22 mouse cellular contexts compared by ENCODE assay signal in genomic region chr8:77011985-77012384, GRCm38 (mm10).
A peak's percentile ranks its signal among the peaks of the same experiment; 100 is the strongest.
DNase-seq lines count a peak whose midpoint lies in the region; ATAC-seq and TF ChIP-seq lines count a peak whose summit lies in the region.
"Had no signal": no experiment of that assay in that cellular context is flagged by ENCODE, and none has a peak within 500 bp of the region (broad histone marks: within the 10 kb centered on the region; RNA-seq: fewer than 3 reads in every experiment).

No protein-coding gene starts in this region.

- H3K27ac ChIP-seq in forebrain, embryonic 14.5 days (ENCODE audit: low read depth, low read length): no peak overlapping the region
- no peak overlapping the region for H3K27ac ChIP-seq in forebrain, postnatal 0 days (ENCODE audit: low read depth, low read length)
- no peak overlapping the region for H3K27ac ChIP-seq in midbrain, embryonic 15.5 days
- no peak overlapping the region for H3K27ac ChIP-seq in midbrain, embryonic 13.5 days
- H3K27ac ChIP-seq: embryonic facial prominence, embryonic 15.5 days; forebrain, embryonic 12.5 days; heart, adult 2 months; hindbrain, embryonic 15.5 days had no signal

- ATAC-seq in forebrain, embryonic 14.5 days: peak; percentile 40; the same call in 1 of the 2 replicates
- ATAC-seq in forebrain, postnatal 0 days: no peak
- ATAC-seq in midbrain, embryonic 15.5 days (replicated peaks): peak; percentile 74
- ATAC-seq in midbrain, embryonic 13.5 days: no peak
- ATAC-seq: inflammation-experienced regulatory T-cells, adult 6 months; intestine, postnatal 0 days had no signal

- H3K27me3 ChIP-seq in forebrain, embryonic 14.5 days (replicated peaks; ENCODE audit: control insufficient read depth, insufficient read depth, low read length): no peaks in the 10 kb centered on the region
- H3K27me3 ChIP-seq in forebrain, postnatal 0 days (ENCODE audit: insufficient read depth, low read length): no peaks in the 10 kb centered on the region
- H3K27me3 ChIP-seq in midbrain, embryonic 15.5 days (replicated peaks): no peaks in the 10 kb centered on the region
- no peaks in the 10 kb centered on the region for H3K27me3 ChIP-seq in midbrain, embryonic 13.5 days
- H3K27me3 ChIP-seq: CH12.LX; embryonic facial prominence, embryonic 15.5 days; forebrain, embryonic 12.5 days; heart, embryonic 12.5 days; hindbrain, embryonic 15.5 days had no signal

- TF ChIP-seq POLR2A in brain, embryonic 14.5 days (IDR thresholded peaks at IDR 0.05; ENCODE audit: borderline replicate concordance, extremely low read depth, insufficient read depth, insufficient read length, poor library complexity, severe bottlenecking): no peak

- WGBS in forebrain, embryonic 14.5 days: 32% methylated on average over 3 of the region's 3 CpGs
- WGBS in forebrain, postnatal 0 days: 38% methylated on average over 3 of the region's 3 CpGs
- 39% methylated on average over 3 of the region's 3 CpGs for WGBS in midbrain, embryonic 15.5 days
- WGBS in midbrain, embryonic 13.5 days: 51% methylated on average over 3 of the region's 3 CpGs

- no peak overlapping the region for H3K9ac ChIP-seq in forebrain, embryonic 14.5 days (ENCODE audit: low read length)
- no peak overlapping the region for H3K9ac ChIP-seq in forebrain, postnatal 0 days
- no peak overlapping the region for H3K9ac ChIP-seq in midbrain, embryonic 15.5 days
- no peak overlapping the region for H3K9ac ChIP-seq in midbrain, embryonic 13.5 days (replicated peaks)
- H3K9ac ChIP-seq: embryonic facial prominence, embryonic 15.5 days; forebrain, embryonic 12.5 days; heart, embryonic 12.5 days; hindbrain, embryonic 15.5 days had no signal

- no peaks in the 10 kb centered on the region for H3K4me1 ChIP-seq in forebrain, embryonic 14.5 days (ENCODE audit: control insufficient read depth, insufficient read depth, low read length)
- H3K4me1 ChIP-seq in forebrain, postnatal 0 days (ENCODE audit: insufficient read depth): no peaks in the 10 kb centered on the region
- no peaks in the 10 kb centered on the region for H3K4me1 ChIP-seq in midbrain, embryonic 15.5 days
- H3K4me1 ChIP-seq in midbrain, embryonic 13.5 days (replicated peaks): peaks cover 12% of the 10 kb centered on the region
- H3K4me1 ChIP-seq: heart, embryonic 12.5 days; hindbrain, embryonic 15.5 days had no signal

- DNase-seq in forebrain, embryonic 14.5 days (ENCODE audit: low spot score): peak; percentile 11
- DNase-seq in forebrain, postnatal 0 days: no peak
- peak; percentile 57 for DNase-seq in brain, embryonic 14.5 days (ENCODE audit: low read depth)
- peak; percentile 19 for DNase-seq in gonadal fat pad, adult 2 months (ENCODE audit: low read depth)
- no peak for DNase-seq in MN1 (ENCODE audit: low spot score)
- DNase-seq: adrenal gland, adult 2 months; adrenal gland, postnatal 25 days; cerebellum, adult 11 months; cerebellum, adult 8-10 months; cerebellum, postnatal 14 days; gastrocnemius, postnatal 36 days had no signal

- no peak overlapping the region for H3K4me3 ChIP-seq in forebrain, embryonic 14.5 days (ENCODE audit: low read depth, low read length)
- no peak overlapping the region for H3K4me3 ChIP-seq in forebrain, postnatal 0 days (ENCODE audit: low read depth, low read length)
- H3K4me3 ChIP-seq in midbrain, embryonic 15.5 days: no peak overlapping the region
- no peak overlapping the region for H3K4me3 ChIP-seq in midbrain, embryonic 13.5 days (replicated peaks)
- H3K4me3 ChIP-seq: embryonic facial prominence, embryonic 15.5 days; erythroblast, embryonic 14.5 days; forebrain, embryonic 12.5 days; heart, adult 2 months; heart, embryonic 12.5 days; hindbrain, embryonic 15.5 days had no signal

- H3K36me3 ChIP-seq in forebrain, embryonic 14.5 days (ENCODE audit: control insufficient read depth, insufficient read depth, low read length): no peaks in the 10 kb centered on the region
- no peaks in the 10 kb centered on the region for H3K36me3 ChIP-seq in forebrain, postnatal 0 days (ENCODE audit: insufficient read depth)
- no peaks in the 10 kb centered on the region for H3K36me3 ChIP-seq in midbrain, embryonic 15.5 days (replicated peaks)
- no peaks in the 10 kb centered on the region for H3K36me3 ChIP-seq in midbrain, embryonic 13.5 days
- H3K36me3 ChIP-seq: embryonic facial prominence, embryonic 15.5 days; forebrain, embryonic 12.5 days; heart, embryonic 12.5 days; hindbrain, embryonic 15.5 days had no signal

- H3K9me3 ChIP-seq in forebrain, embryonic 14.5 days (replicated peaks; ENCODE audit: control insufficient read depth, low read length): no peaks in the 10 kb centered on the region
- no peaks in the 10 kb centered on the region for H3K9me3 ChIP-seq in forebrain, postnatal 0 days (ENCODE audit: low read length)
- H3K9me3 ChIP-seq in midbrain, embryonic 15.5 days: no peaks in the 10 kb centered on the region
- no peaks in the 10 kb centered on the region for H3K9me3 ChIP-seq in midbrain, embryonic 13.5 days
- H3K9me3 ChIP-seq: embryonic facial prominence, embryonic 15.5 days; forebrain, embryonic 12.5 days; heart, embryonic 12.5 days; hindbrain, embryonic 15.5 days had no signal

- no peak overlapping the region for H3K4me2 ChIP-seq in forebrain, embryonic 14.5 days (ENCODE audit: low read length)
- H3K4me2 ChIP-seq in forebrain, postnatal 0 days (ENCODE audit: low read depth): no peak overlapping the region
- no peak overlapping the region for H3K4me2 ChIP-seq in midbrain, embryonic 15.5 days
- H3K4me2 ChIP-seq in midbrain, embryonic 13.5 days (replicated peaks): no peak overlapping the region
- H3K4me2 ChIP-seq: embryonic facial prominence, embryonic 15.5 days; forebrain, embryonic 12.5 days; heart, embryonic 12.5 days; hindbrain, embryonic 15.5 days had no signal

- no peak for TF ChIP-seq CTCF in forebrain, postnatal 0 days (IDR thresholded peaks at IDR 0.05; ENCODE audit: low read depth)
- no peak for TF ChIP-seq CTCF in brain, embryonic 14.5 days (IDR thresholded peaks at IDR 0.05; ENCODE audit: borderline replicate concordance, extremely low read depth, insufficient read depth, insufficient read length)

Comparison
In these comparisons a context has a peak if more than half of its experiments do, and no peak if none do; other contexts are left out.
1. ATAC-seq: peak in forebrain, embryonic 14.5 days (single experiment) and midbrain, embryonic 15.5 days (single experiment); none in forebrain, postnatal 0 days (single experiment) and midbrain, embryonic 13.5 days (single experiment).
2. DNase-seq: peak in forebrain, embryonic 14.5 days (single experiment), brain, embryonic 14.5 days (single experiment) and gonadal fat pad, adult 2 months (single experiment); none in forebrain, postnatal 0 days (single experiment) and MN1 (single experiment).